Comparison of ENCODE assay signal across 9 mouse cellular contexts in genomic region chr8:93140696-93141095, GRCm38 (mm10). TPM values are rescaled to one million over a fixed set of nuclear protein-coding genes. Genes with fewer than 3 reads are reported as not detected.
A peak's percentile ranks its signal among the peaks of the same experiment; 100 is the strongest.
DNase-seq lines count a peak whose midpoint lies in the region; ATAC-seq and TF ChIP-seq lines count a peak whose summit lies in the region.
"Had no signal": no experiment of that assay in that cellular context is flagged by ENCODE, and none has a peak within 500 bp of the region (broad histone marks: within the 10 kb centered on the region; RNA-seq: fewer than 3 reads in every experiment).

No protein-coding gene starts in this region.

- H3K9ac ChIP-seq in kidney, embryonic 16.5 days (replicated peaks; ENCODE audit: low read length): no peak overlapping the region
- H3K9ac ChIP-seq in MEL (ENCODE audit: control insufficient read depth, low read depth, low read length, poor library complexity, severe bottlenecking): no peak overlapping the region

- no peak for TF ChIP-seq EP300 in MEL (IDR thresholded peaks at IDR 0.05; ENCODE audit: low read depth in 1 of 2, low read length in 2 of 2)

- no peaks in the 10 kb centered on the region for H3K4me1 ChIP-seq in kidney, embryonic 16.5 days (ENCODE audit: insufficient read depth, low read length)
- H3K4me1 ChIP-seq in MEL (ENCODE audit: control insufficient read depth in 1 of 2, insufficient read depth in 2 of 2, low read length in 2 of 2): no peaks in the 10 kb centered on the region

- H3K4me3 ChIP-seq in kidney, embryonic 16.5 days (ENCODE audit: low read length): no peak overlapping the region
- no peak overlapping the region for H3K4me3 ChIP-seq in MEL (ENCODE audit: control insufficient read depth in 1 of 2, insufficient read depth in 1 of 2, low read depth in 2 of 2, low read length in 2 of 2)
- no peak overlapping the region for H3K4me3 ChIP-seq in layer of hippocampus, adult 2 months

- H3K4me2 ChIP-seq in kidney, embryonic 16.5 days (replicated peaks; ENCODE audit: low read depth, low read length): no peak overlapping the region

- TF ChIP-seq CTCF in MEL (IDR thresholded peaks at IDR 0.05 in 2 of 3, conservative IDR thresholded peaks at IDR 0.05 in 1 of 3; ENCODE audit: control insufficient read depth in 1 of 3, insufficient read depth in 1 of 3, low read depth in 2 of 3, low read length in 3 of 3, poor library complexity in 1 of 3, severe bottlenecking in 1 of 3): peak in 2 of 3 experiments; percentile 24 to 45; a peak in 3 of 6 replicates
- TF ChIP-seq CTCF in layer of hippocampus, adult 2 months (conservative IDR thresholded peaks at IDR 0.05): peak; percentile 76

- H3K9me3 ChIP-seq in kidney, embryonic 16.5 days (ENCODE audit: low read length): no peaks in the 10 kb centered on the region
- no peaks in the 10 kb centered on the region for H3K9me3 ChIP-seq in MEL (replicated peaks; ENCODE audit: insufficient read depth, low read length)

- no peaks in the 10 kb centered on the region for H3K27me3 ChIP-seq in kidney, embryonic 16.5 days (ENCODE audit: insufficient read depth, low read length)
- H3K27me3 ChIP-seq in MEL (ENCODE audit: control insufficient read depth in 1 of 2, insufficient read depth in 2 of 2, low read length in 2 of 2): no peaks in the 10 kb centered on the region

- peak; percentile 23 for DNase-seq in kidney, adult 11 months
- DNase-seq in MEL (ENCODE audit: low read depth, low spot score): peak; percentile 28
- DNase-seq in c-Kit-positive CD71-negative TER-119-negative erythroid progenitor cells, embryonic 14.5 days (ENCODE audit: low read depth): peak; percentile 7
- DNase-seq in frontal cortex, postnatal 36 days (ENCODE audit: low spot score in 2 of 2): peak; percentile 29 to 63
- peak; percentile 34 to 47 for DNase-seq in layer of hippocampus, adult 2 months (ENCODE audit: low spot score in 2 of 2)

- no peak for ATAC-seq in kidney, embryonic 16.5 days (ENCODE audit: low FRiP score, low TSS enrichment)
- ATAC-seq in megakaryocyte progenitor cell, adult 5-6 weeks (replicated peaks; ENCODE audit: poor library complexity): peak; percentile 65; the same call in 1 of the 2 replicates
- ATAC-seq in megakaryocyte, adult 5-6 weeks (ENCODE audit: poor library complexity, severe bottlenecking): no peak

- TF ChIP-seq POLR2A in MEL (IDR thresholded peaks at IDR 0.05; ENCODE audit: control insufficient read depth in 1 of 2, insufficient read depth in 1 of 2, low read depth in 1 of 2, low read length in 2 of 2, poor library complexity in 1 of 2): no peak

- H3K27ac ChIP-seq in kidney, embryonic 16.5 days (ENCODE audit: low read length): no peak overlapping the region
- no peak overlapping the region for H3K27ac ChIP-seq in MEL (ENCODE audit: control insufficient read depth, low read depth, low read length)
- no peak overlapping the region for H3K27ac ChIP-seq in layer of hippocampus, adult 2 months

- no peaks in the 10 kb centered on the region for H3K36me3 ChIP-seq in kidney, embryonic 16.5 days (ENCODE audit: insufficient read depth, low read length)
- H3K36me3 ChIP-seq in MEL (ENCODE audit: control insufficient read depth in 1 of 2, insufficient read depth in 2 of 2, low read length in 2 of 2): no peaks in the 10 kb centered on the region

- peak; percentile 33 for TF ChIP-seq RAD21 in MEL (IDR thresholded peaks at IDR 0.05; ENCODE audit: low read depth, low read length)

- 45% methylated on average over 1 of the region's 1 CpGs for WGBS in kidney, embryonic 16.5 days

- H3K79me2 ChIP-seq in MEL (ENCODE audit: control insufficient read depth, insufficient read depth, low read length, poor library complexity): no peaks in the 10 kb centered on the region

TF ChIP-seq in MEL, 35 proteins besides CTCF, POLR2A, EP300 and RAD21:
- TF ChIP-seq ZC3H11A (IDR thresholded peaks at IDR 0.05; ENCODE audit: low read depth, low read length) (peak; percentile 10; the same call in 1 of the 2 replicates), SMC3 (IDR thresholded peaks at IDR 0.05; ENCODE audit: low read depth, low read length) (peak; percentile 38), TAL1 (IDR thresholded peaks at IDR 0.05; ENCODE audit: low read length) (no peak)

RNA-seq across cellular contexts. Expression of gene Ces1c, which starts 9.6 kb away (rescaled TPM):
- polyA plus RNA-seq in kidney, embryonic 16.5 days (2015; fragmentation: Nextera tagmentation; extraction: Ambion mirVana): 0.09 TPM in 1 of 2 replicates, not detected in the other
- total RNA-seq in MEL (2012; rRNA removed): not detected in 2 replicates
- not detected for polyA plus RNA-seq in MEL (2012; ENCODE audit: insufficient read depth in 1 of 2, insufficient read length in 2 of 2, low read depth in 1 of 2, low replicate concordance in 2 of 2, missing spikeins in 1 of 2)
- total RNA-seq in layer of hippocampus, adult 2 months (2021): not detected
- not detected in 2 replicates for total RNA-seq in megakaryocyte progenitor cell, adult 5-6 weeks (2015)
- total RNA-seq in megakaryocyte progenitor cell, adult 5-6 weeks (2017): not detected in 2 replicates
- not detected in 2 replicates for total RNA-seq in megakaryocyte, adult 5-6 weeks (2015)
- not detected in 2 replicates for total RNA-seq in megakaryocyte, adult 5-6 weeks (2017)
- total RNA-seq: layer of hippocampus, postnatal 25 days had no signal

RNA-seq across cellular contexts. Expression of gene Ces1d, which starts 56.9 kb away (rescaled TPM):
- polyA plus RNA-seq in kidney, embryonic 16.5 days (2015; fragmentation: Nextera tagmentation; extraction: Ambion mirVana): 0.22 and 2.4 TPM in 2 replicates
- not detected in 2 replicates for total RNA-seq in MEL (2012; rRNA removed)
- not detected for polyA plus RNA-seq in MEL (2012; ENCODE audit: insufficient read depth in 1 of 2, insufficient read length in 2 of 2, low read depth in 1 of 2, low replicate concordance in 2 of 2, missing spikeins in 1 of 2)
- total RNA-seq in layer of hippocampus, adult 2 months (2021): under 1 TPM; 0.49 to 0.76 TPM
- 0.39 and 0.54 TPM in 2 replicates for total RNA-seq in megakaryocyte progenitor cell, adult 5-6 weeks (2015)
- 1.7 and 1.9 TPM in 2 replicates for total RNA-seq in megakaryocyte progenitor cell, adult 5-6 weeks (2017)
- total RNA-seq in megakaryocyte, adult 5-6 weeks (2015): 0.51 and 1.8 TPM in 2 replicates
- total RNA-seq in megakaryocyte, adult 5-6 weeks (2017): 0.40 and 0.65 TPM in 2 replicates
